Mouse (Mus musculus) spleen, adult 2 months (tissue): ENCODE measurements around the gene Tsfm. TPM values are rescaled to one million over a fixed set of nuclear protein-coding genes. Genes with fewer than 3 reads are reported as not detected.
"Not testable (repeated sequence)": the region's sequence is repeated elsewhere in the genome, so short reads cannot be mapped to it uniquely, and the experiment has no call there.

Experiments used
- DNase-seq, 2 experiments: peaks; one replicate each; pipeline versions ENCODE4 v3.0.0 to v3.0.0-alpha.2; 2012 to 2021; ENCODE audit warnings: low spot score in 2 of 2, low read depth in 1 of 2
- H3K27ac ChIP-seq: fragments of 200-500 bp; 2 replicates; pipeline ENCODE4 v1.5.1; 2012; ENCODE audit warnings: low read length, inconsistent platforms; ENCODE audit not compliant: insufficient read depth
- H3K27me3 ChIP-seq: fragments of 200-500 bp; 2 replicates; pipeline ENCODE4 v1.6.1; 2012; ENCODE audit warnings: mild to moderate bottlenecking, moderate library complexity, low read length, inconsistent platforms; ENCODE audit not compliant: control insufficient read depth, insufficient read depth
- H3K36me3 ChIP-seq: fragments of 200-500 bp; 2 replicates; pipeline ENCODE4 v1.6.1; 2012; ENCODE audit warnings: mild to moderate bottlenecking, low read length, inconsistent platforms; ENCODE audit not compliant: control insufficient read depth, insufficient read depth
- H3K4me1 ChIP-seq: fragments of 200-500 bp; 2 replicates; pipeline ENCODE4 v1.6.1; 2011; ENCODE audit warnings: inconsistent platforms; ENCODE audit not compliant: control insufficient read depth, insufficient read depth, insufficient read length
- H3K4me3 ChIP-seq: fragments of 200-500 bp; 2 replicates; pipeline ENCODE4 v1.5.1; 2011; ENCODE audit warnings: mild to moderate bottlenecking, inconsistent platforms; ENCODE audit not compliant: insufficient read depth, insufficient read length; ENCODE audit errors: extremely low read depth
- CTCF ChIP-seq: fragments of 200-500 bp; IDR thresholded peaks from 2 replicates; pipeline ENCODE4 v1.5.1; 2011; ENCODE audit warnings: mild to moderate bottlenecking, inconsistent platforms; ENCODE audit not compliant: insufficient read depth, insufficient read length, insufficient replicate concordance; ENCODE audit errors: extremely low read depth
- POLR2A ChIP-seq: fragments of 200-500 bp; IDR thresholded peaks from 2 replicates; pipeline ENCODE4 v1.6.1; 2011; ENCODE audit warnings: low read depth, low read length, inconsistent platforms
- WGBS: fragments of 180-500 bp; shearing (Covaris S2); methylation state at CpG from one replicate; pipeline ENCODE4 v1.1.7; 2018; 5-methylcytosine and 5-hydroxymethylcytosine counted together
- polyA plus RNA-seq: library from polyadenylated mRNA; depleted of rRNA; stranded (reverse); fragments of >200 nt; gene quantifications from 2 replicates; pipeline ENCODE4 v1.2.3, GENCODE M21; 2012

Tsfm gene
- polyA plus RNA-seq, 1 experiment: 17.1 TPM

DNA sequence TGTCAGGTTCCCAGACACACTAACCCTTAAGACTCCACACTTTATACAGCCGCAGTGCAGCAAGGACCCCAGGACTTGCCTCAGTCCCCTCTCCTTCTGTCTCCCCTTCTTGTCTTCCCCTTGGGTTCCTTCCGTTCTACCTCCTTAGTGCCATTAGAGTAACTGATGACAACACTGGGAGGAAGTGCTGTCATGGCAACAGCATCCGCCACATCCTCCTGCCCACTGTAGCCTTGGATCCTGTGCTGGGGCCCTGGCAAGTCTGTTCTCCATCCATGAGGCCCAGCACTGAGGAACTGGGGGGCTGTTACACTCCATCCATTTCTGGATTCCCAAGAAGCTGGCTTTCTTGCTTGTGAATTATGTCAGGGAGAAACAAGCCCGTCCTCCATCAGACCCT lies 45.4 kb upstream of the Tsfm start:
- H3K27ac ChIP-seq: peak overlapping the region; percentile 84; the same call in 1 of the 2 replicates
- WGBS: 11% methylated on average over 4 of the region's 4 CpGs
- H3K4me3 ChIP-seq: peak overlapping the region; percentile 81; the same call in 1 of the 2 replicates
- TF ChIP-seq POLR2A (no peak), CTCF (no peak)
- DNase-seq: peak; percentile 68 to 72
- H3K36me3 ChIP-seq: peaks cover 13% of the 10 kb centered on the region
- peaks cover 4% of the 10 kb centered on the region for H3K4me1 ChIP-seq
- no peaks in the 10 kb centered on the region for H3K27me3 ChIP-seq

GRCm38 (mm10) chr10:127075651-127076050 lies 45.0 kb upstream of the Tsfm start:
- Histone ChIP-seq H3K27me3 (no peaks in the 10 kb centered on the region), H3K4me3 (peak overlapping the region; percentile 81), H3K27ac (peak overlapping the region; percentile 84), H3K4me1 (peaks cover 6% of the 10 kb centered on the region), H3K36me3 (peaks cover 13% of the 10 kb centered on the region)
- 5% methylated on average over 8 of the region's 8 CpGs for WGBS
- no peak for TF ChIP-seq CTCF
- no peak for TF ChIP-seq POLR2A
- no peak for DNase-seq

DNA sequence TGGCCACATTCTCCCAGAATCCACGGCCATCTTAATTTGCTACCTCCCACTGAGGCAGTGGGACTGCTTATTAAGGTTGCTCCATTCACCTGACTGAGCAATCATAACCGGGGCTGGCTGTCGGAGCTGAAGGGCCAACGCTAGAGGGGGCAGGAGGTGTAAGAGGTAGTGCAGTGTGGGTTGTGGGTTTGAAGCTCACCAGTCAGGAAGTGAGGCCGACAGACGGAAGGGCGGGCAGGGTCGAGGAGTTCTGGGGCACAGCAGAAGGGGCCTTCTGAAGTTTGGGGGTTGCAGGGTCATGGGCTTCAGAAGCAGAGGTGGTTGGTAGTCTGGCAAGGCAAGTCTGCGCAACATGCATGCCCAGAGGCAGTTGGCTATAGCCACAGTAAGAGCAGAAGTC lies 44.4 kb upstream of the Tsfm start, which contains the start of gene Agap2:
Gene Agap2, plus strand, starts transcription at position 205 of the 400 bp plus-strand sequence.
- H3K4me3 ChIP-seq: peak within 1 kb of the TSS; percentile 81
- H3K27me3 ChIP-seq: no peaks in the 10 kb centered on the region
- H3K27ac ChIP-seq: peak within 1 kb of the TSS; percentile 84
- H3K4me1 ChIP-seq: peaks cover 8% of the 10 kb centered on the region
- TF ChIP-seq CTCF (peak; percentile 84; the same call in 1 of the 2 replicates), POLR2A (peak; percentile 67)
- H3K36me3 ChIP-seq: peaks cover 8% of the 10 kb centered on the region
- peak; percentile 74 to 87 for DNase-seq
- WGBS: 6% methylated on average over 9 of the region's 9 CpGs

DNA sequence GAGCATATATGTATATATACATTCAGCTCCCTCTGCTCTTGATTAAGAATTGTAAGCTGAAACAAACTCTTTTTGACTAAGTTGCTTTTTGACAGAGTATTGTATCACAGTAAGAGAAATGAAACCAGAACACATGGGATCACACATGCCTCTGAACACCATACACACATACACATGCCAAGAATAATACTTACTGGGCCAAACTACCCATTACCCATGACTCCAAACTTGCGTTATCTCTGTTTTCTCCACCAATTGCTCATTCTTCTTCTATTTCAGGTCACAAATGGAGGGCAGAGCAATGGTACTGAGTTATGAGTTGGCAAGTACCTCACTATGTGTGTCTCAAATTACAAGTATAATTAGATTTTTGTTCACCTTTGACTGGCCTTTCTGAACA lies 43.3 kb upstream of the Tsfm start:
- Histone ChIP-seq H3K27me3 (no peaks in the 10 kb centered on the region), H3K36me3 (no peaks in the 10 kb centered on the region), H3K4me1 (peaks cover 8% of the 10 kb centered on the region; the same call in 1 of the 2 replicates), H3K4me3 (no peak overlapping the region), H3K27ac (no peak overlapping the region)
- WGBS: 87% methylated on average over 1 of the region's 1 CpGs
- DNase-seq: no peak
- TF ChIP-seq POLR2A (no peak), CTCF (no peak)

- H3K27ac ChIP-seq, H3K4me1 ChIP-seq, H3K36me3 ChIP-seq, DNase-seq, H3K27me3 ChIP-seq, H3K4me3 ChIP-seq: not testable (repeated sequence)
- WGBS: 82% methylated on average over 2 of the region's 2 CpGs
Measured at GRCm38 (mm10) chr10:127072969-127073368, 42.3 kb upstream of the Tsfm start.

- not testable (repeated sequence) for H3K4me3 ChIP-seq, H3K36me3 ChIP-seq, H3K27me3 ChIP-seq, H3K4me1 ChIP-seq, DNase-seq, H3K27ac ChIP-seq
- WGBS: 76% methylated on average over 4 of the region's 4 CpGs
Measured at GRCm38 (mm10) chr10:127072270-127072669, 41.6 kb upstream of the Tsfm start.

DNA sequence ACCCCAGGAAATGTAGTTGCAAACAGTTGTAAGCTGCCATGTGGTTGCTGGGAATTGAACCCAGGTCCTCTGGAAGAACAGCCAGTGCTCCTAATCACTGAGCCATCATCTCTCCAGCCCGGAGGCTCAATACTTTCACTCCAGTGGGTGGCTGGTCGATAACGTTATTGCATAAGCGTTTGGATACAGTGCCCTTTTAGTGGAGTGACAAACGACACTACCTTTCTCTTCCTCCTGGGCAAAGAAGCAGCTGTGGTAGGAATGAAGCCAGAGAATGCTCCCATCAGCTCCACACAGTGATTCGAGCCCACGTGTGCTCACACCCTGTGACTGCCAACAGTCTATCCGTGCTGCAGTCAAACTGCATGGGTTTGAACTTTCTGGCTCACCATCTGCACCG lies 40.6 kb upstream of the Tsfm start:
- no peak overlapping the region for H3K4me3 ChIP-seq
- no peaks in the 10 kb centered on the region for H3K27me3 ChIP-seq
- H3K36me3 ChIP-seq: peaks cover 3% of the 10 kb centered on the region; the same call in 1 of the 2 replicates
- TF ChIP-seq CTCF (no peak), POLR2A (no peak)
- H3K4me1 ChIP-seq: peaks cover 4% of the 10 kb centered on the region; the same call in 1 of the 2 replicates
- no peak overlapping the region for H3K27ac ChIP-seq
- DNase-seq: no peak
- WGBS: 76% methylated on average over 9 of the region's 9 CpGs
